Mouse (Mus musculus): ENCODE measurements around the gene Ppil6.

Ppil6 gene

GRCm38 (mm10) chr10:41519640-41520409 is 29.6 kb downstream of the Ppil6 start:
- in situ Hi-C loops (cut with MboI; ENCODE audit: unreplicated experiment in 2 of 2): loop anchor here (5.0 to 25.0 kb wide), 5 partner anchors 162 to 767 kb away; partner anchors contain the start of genes Cep57l1 (in 2 of the 2), Sesn1 (in 2 of the 2) and Foxo3 (in 1 of the 2)

GRCm38 (mm10) chr10:41520410-41520673 is 30.1 kb downstream of the Ppil6 start:
- in situ Hi-C loops (cut with MboI; ENCODE audit: unreplicated experiment in 2 of 2): loop anchor here in 1 of 2 experiments (25.0 kb wide), 2 partner anchors 292 to 767 kb away; partner anchors contain the start of genes Cep57l1, Foxo3 and Sesn1

GRCm38 (mm10) chr10:41523386-41523785 is 33.1 kb downstream of the Ppil6 start:
- in situ Hi-C loops (cut with MboI; ENCODE audit: unreplicated experiment in 2 of 2): loop anchor here in 1 of 2 experiments (25.0 kb wide), 2 partner anchors 289 to 764 kb away; partner anchors contain the start of genes Cep57l1, Foxo3 and Sesn1

GRCm38 (mm10) chr10:41525696-41526095 is 35.5 kb downstream of the Ppil6 start:
- in situ Hi-C loops (cut with MboI; ENCODE audit: unreplicated experiment in 2 of 2): no loop called here

- in situ Hi-C loops (cut with MboI; ENCODE audit: unreplicated experiment in 2 of 2): no loop called here
Observed at GRCm38 (mm10) chr10:41529972-41530371, 39.7 kb downstream of the Ppil6 start.

GRCm38 (mm10) chr10:41535991-41536390 is 45.8 kb downstream of the Ppil6 start:
- in situ Hi-C loops (cut with MboI; ENCODE audit: unreplicated experiment in 2 of 2): no loop called here

- in situ Hi-C loops (cut with MboI; ENCODE audit: unreplicated experiment in 2 of 2): no loop called here
Observed at GRCm38 (mm10) chr10:41536714-41537113, 46.5 kb downstream of the Ppil6 start.

GRCm38 (mm10) chr10:41537226-41537982 is 47.2 kb downstream of the Ppil6 start:
- in situ Hi-C loops (cut with MboI; ENCODE audit: unreplicated experiment in 2 of 2): no loop called here

- in situ Hi-C loops (cut with MboI; ENCODE audit: unreplicated experiment in 2 of 2): no loop called here
Observed at GRCm38 (mm10) chr10:41537983-41538330, 47.7 kb downstream of the Ppil6 start.

- in situ Hi-C loops (cut with MboI; ENCODE audit: unreplicated experiment in 2 of 2): no loop called here
Observed at GRCm38 (mm10) chr10:41538986-41539385, 48.7 kb downstream of the Ppil6 start.

GRCm38 (mm10) chr10:41542057-41542456 is 51.8 kb downstream of the Ppil6 start:
- in situ Hi-C loops (cut with MboI; ENCODE audit: unreplicated experiment in 2 of 2): no loop called here

GRCm38 (mm10) chr10:41543439-41543838 is 53.2 kb downstream of the Ppil6 start:
- in situ Hi-C loops (cut with MboI; ENCODE audit: unreplicated experiment in 2 of 2): no loop called here

GRCm38 (mm10) chr10:41543844-41544243 is 53.6 kb downstream of the Ppil6 start:
- in situ Hi-C loops (cut with MboI; ENCODE audit: unreplicated experiment in 2 of 2): no loop called here

GRCm38 (mm10) chr10:41544481-41545190 is 54.4 kb downstream of the Ppil6 start:
- in situ Hi-C loops (cut with MboI; ENCODE audit: unreplicated experiment in 2 of 2): no loop called here

- in situ Hi-C loops (cut with MboI; ENCODE audit: unreplicated experiment in 2 of 2): no loop called here
Observed at GRCm38 (mm10) chr10:41545224-41545755, 55.1 kb downstream of the Ppil6 start.

GRCm38 (mm10) chr10:41546396-41547165 is 56.3 kb downstream of the Ppil6 start:
- in situ Hi-C loops (cut with MboI; ENCODE audit: unreplicated experiment in 2 of 2): no loop called here

GRCm38 (mm10) chr10:41550711-41551110 is 60.5 kb downstream of the Ppil6 start:
- in situ Hi-C loops (cut with MboI; ENCODE audit: unreplicated experiment in 2 of 2): no loop called here

- in situ Hi-C loops (cut with MboI; ENCODE audit: unreplicated experiment in 2 of 2): no loop called here
Observed at GRCm38 (mm10) chr10:41552319-41552718, 62.1 kb downstream of the Ppil6 start.

- in situ Hi-C loops (cut with MboI; ENCODE audit: unreplicated experiment in 2 of 2): no loop called here
Observed at GRCm38 (mm10) chr10:41552847-41553589, 62.8 kb downstream of the Ppil6 start.
